Mouse (Mus musculus) large intestine, adult 2 months (tissue): Measurements from ENCODE around the gene Bend5. TPM values are rescaled to one million over a fixed set of nuclear protein-coding genes. Genes with fewer than 3 reads are reported as not detected.

Source experiments
- DNase-seq: peaks from one replicate; pipeline ENCODE4 v3.0.0-alpha.2; 2012; ENCODE audit warnings: low read depth, low spot score
- WGBS: fragments of 180-500 bp; shearing (Covaris S2); methylation state at CpG from one replicate; pipeline ENCODE4 v1.1.7; 2018; 5-methylcytosine and 5-hydroxymethylcytosine counted together
- polyA plus RNA-seq: library from polyadenylated mRNA; depleted of rRNA; stranded (reverse); fragments of >200 nt; gene quantifications from 2 replicates; pipeline ENCODE4 v1.2.3, GENCODE M21; 2012; rRNA removed

The Bend5 gene
- 4.2 and 5.0 TPM in 2 replicates for polyA plus RNA-seq

GRCm38 (mm10) chr4:111414818-111415488, at the start of gene Bend5:
TSS of gene Bend5 (plus strand) at chr4:111415006.
- WGBS = under 1% methylated on average over 66 of the region's 66 CpGs
- no peak for DNase-seq

GRCm38 (mm10) chr4:111367771-111368170, 47.0 kb upstream of the Bend5 start:
- WGBS = 77% methylated on average over 2 of the region's 2 CpGs

GRCm38 (mm10) chr4:111377159-111377558, 37.6 kb upstream of the Bend5 start:
- no peak for DNase-seq

More at GRCm38 (mm10) chr4:111367771-111368170, 47.0 kb upstream of the Bend5 start:
- DNase-seq = no peak

- WGBS = 76% methylated on average over 3 of the region's 3 CpGs
- DNase-seq = no peak
Observed at GRCm38 (mm10) chr4:111378071-111378470, 36.7 kb upstream of the Bend5 start.

GRCm38 (mm10) chr4:111383101-111383500, 31.7 kb upstream of the Bend5 start:
- 66% methylated on average over 2 of the region's 2 CpGs for WGBS

GRCm38 (mm10) chr4:111390736-111391135, 24.1 kb upstream of the Bend5 start:
- DNase-seq = no peak

More at GRCm38 (mm10) chr4:111383101-111383500, 31.7 kb upstream of the Bend5 start:
- DNase-seq = no peak

GRCm38 (mm10) chr4:111399784-111400183, 15.0 kb upstream of the Bend5 start:
- no peak for DNase-seq

- no peak for DNase-seq
- 32% methylated on average over 2 of the region's 2 CpGs for WGBS
Observed at GRCm38 (mm10) chr4:111400676-111401075, 14.1 kb upstream of the Bend5 start.

- WGBS = 18% methylated on average over 1 of the region's 1 CpGs
- DNase-seq = no peak
Observed at GRCm38 (mm10) chr4:111403243-111403642, 11.6 kb upstream of the Bend5 start.

GRCm38 (mm10) chr4:111410731-111411130, 4.1 kb upstream of the Bend5 start:
- DNase-seq = no peak
- 82% methylated on average over 4 of the region's 4 CpGs for WGBS

GRCm38 (mm10) chr4:111414399-111414798, 407 bp upstream of the Bend5 start:
- DNase-seq = no peak
- WGBS = 5% methylated on average over 6 of the region's 6 CpGs

GRCm38 (mm10) chr4:111416126-111416525, 1.3 kb downstream of the Bend5 start:
- no peak for DNase-seq
- WGBS = 71% methylated on average over 3 of the region's 3 CpGs

- no peak for DNase-seq
- WGBS = 88% methylated on average over 3 of the region's 3 CpGs
Observed at GRCm38 (mm10) chr4:111416551-111416950, 1.7 kb downstream of the Bend5 start.

GRCm38 (mm10) chr4:111417716-111418115, 2.9 kb downstream of the Bend5 start:
- 94% methylated on average over 5 of the region's 5 CpGs for WGBS
- no peak for DNase-seq

GRCm38 (mm10) chr4:111419476-111419875, 4.7 kb downstream of the Bend5 start:
- WGBS = 90% methylated on average over 1 of the region's 1 CpGs
- no peak for DNase-seq

GRCm38 (mm10) chr4:111420031-111420430, 5.2 kb downstream of the Bend5 start:
- DNase-seq = no peak
- WGBS = 85% methylated on average over 3 of the region's 3 CpGs

- DNase-seq = no peak
- 73% methylated on average over 4 of the region's 4 CpGs for WGBS
Observed at GRCm38 (mm10) chr4:111420955-111421354, 6.1 kb downstream of the Bend5 start.

- no peak for DNase-seq
- WGBS = 80% methylated on average over 6 of the region's 6 CpGs
Observed at GRCm38 (mm10) chr4:111421785-111422184, 7.0 kb downstream of the Bend5 start.

- 86% methylated on average over 1 of the region's 1 CpGs for WGBS
- no peak for DNase-seq
Observed at GRCm38 (mm10) chr4:111424371-111424950, 9.7 kb downstream of the Bend5 start.

- DNase-seq = no peak
- 54% methylated on average over 6 of the region's 6 CpGs for WGBS
Observed at GRCm38 (mm10) chr4:111425170-111425569, 10.4 kb downstream of the Bend5 start.

GRCm38 (mm10) chr4:111431186-111431585, 16.4 kb downstream of the Bend5 start:
- DNase-seq = no peak
- 83% methylated on average over 2 of the region's 2 CpGs for WGBS
